Mouse (Mus musculus): ENCODE measurements around the gene Asb14.

- TF ChIP-seq TAL1 (conservative IDR thresholded peaks at IDR 0.05; ENCODE audit: low read depth, low read length) = no peak
- TF ChIP-seq POLR2AphosphoS5 (IDR thresholded peaks at IDR 0.05; ENCODE audit: insufficient replicate concordance, low read depth, low read length) = no peak
- no peak for TF ChIP-seq CTCF (IDR thresholded peaks at IDR 0.05; ENCODE audit: low read depth, low read length)
These were observed 19.4 kb downstream of the Asb14 start for GRCm38 (mm10) chr14:26913681-26914268.
